Mouse (Mus musculus) CH12.LX (cell line): ENCODE data around the gene Spata25.

ENCODE experiments used
- IRF4 ChIP-seq: IDR thresholded peaks from 2 replicates; pipeline ENCODE4 v1.6.1; 2014; ENCODE audit warnings: low read depth, mild to moderate bottlenecking, inconsistent platforms, low read length, improper control_type of control experiment
- USF1 ChIP-seq: IDR thresholded peaks from 2 replicates; pipeline ENCODE4 v1.6.1; 2014; ENCODE audit warnings: low read depth, mild to moderate bottlenecking, inconsistent platforms, low read length, improper control_type of control experiment

DNA sequence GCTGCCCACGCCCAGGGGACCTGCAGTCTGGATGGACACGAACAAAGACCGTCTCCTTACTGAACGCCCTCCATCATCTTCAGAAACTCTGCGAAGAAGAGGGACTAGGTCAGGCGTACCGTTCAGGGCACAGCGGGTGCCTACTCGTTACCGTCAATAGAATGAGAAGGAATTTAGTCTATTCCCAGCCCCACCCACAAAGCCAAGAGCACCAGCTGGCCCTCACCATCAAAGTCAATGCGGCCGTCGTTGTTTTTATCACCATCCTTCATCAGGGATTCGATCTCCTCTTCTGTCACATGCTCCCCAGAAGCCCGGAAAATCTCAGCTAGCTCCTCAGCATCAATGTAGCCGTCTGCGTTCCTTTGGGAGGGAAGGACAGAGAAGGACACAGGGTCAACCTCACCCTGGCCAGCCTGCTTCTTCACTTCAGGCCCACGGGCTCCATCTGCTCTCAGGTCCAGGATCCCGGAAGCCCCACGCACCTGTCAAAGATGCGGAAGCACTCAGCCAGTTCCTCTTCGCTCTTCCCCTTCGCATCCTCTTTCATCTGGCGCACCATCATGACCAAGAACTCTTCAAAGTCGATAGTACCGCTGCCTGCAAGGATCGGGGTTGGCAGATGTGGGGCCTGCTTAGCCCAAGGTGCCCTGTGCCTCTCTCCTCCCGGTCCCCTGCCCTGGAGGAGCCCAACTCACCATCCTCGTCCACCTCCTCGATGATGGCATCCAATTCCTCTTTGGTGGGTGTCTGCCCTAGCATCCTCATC, 50.9 kb downstream of the Spata25 start:
- TF ChIP-seq USF1 (no peak), IRF4 (no peak)
